Mouse (Mus musculus) intestine, postnatal 0 days (tissue): Measurements from ENCODE around the gene Lgals2. TPM values are rescaled to one million over a fixed set of nuclear protein-coding genes. Genes with fewer than 3 reads are reported as not detected.
"Not testable (repeated sequence)": the region's sequence is repeated elsewhere in the genome, so short reads cannot be mapped to it uniquely, and the experiment has no call there.

Experiments
- ATAC-seq: fragments of 200-750 bp; cut with Nextera tagmentation; 2 replicates; pipeline ENCODE4 v1.8.0; 2017; ENCODE audit warnings: mild to moderate bottlenecking, moderate TSS enrichment, moderate library complexity
- H3K27ac ChIP-seq: fragments of 300-500 bp; sonication (generic); 2 replicates; pipeline ENCODE4 v1.5.1; 2014; ENCODE audit warnings: mild to moderate bottlenecking, low read depth, low read length, moderate library complexity
- H3K27me3 ChIP-seq: fragments of 300-500 bp; sonication (generic); replicated peaks from 2 replicates; pipeline ENCODE4 v1.6.1; 2014; ENCODE audit warnings: low read length, mixed read lengths; ENCODE audit not compliant: control insufficient read depth, insufficient read depth
- H3K36me3 ChIP-seq: fragments of 300-500 bp; sonication (generic); 2 replicates; pipeline ENCODE4 v1.6.1; 2014; ENCODE audit warnings: mild to moderate bottlenecking, moderate library complexity; ENCODE audit not compliant: control insufficient read depth, insufficient read depth
- H3K4me1 ChIP-seq: fragments of 300-500 bp; sonication (generic); replicated peaks from 2 replicates; pipeline ENCODE4 v1.6.1; 2014; ENCODE audit warnings: antibody characterized with exemption, low read length, mixed read lengths; ENCODE audit not compliant: control insufficient read depth, insufficient read depth
- H3K4me2 ChIP-seq: fragments of 300-500 bp; sonication (generic); replicated peaks from 2 replicates; pipeline ENCODE4 v1.6.1; 2014; ENCODE audit warnings: low read depth, mild to moderate bottlenecking, moderate library complexity
- H3K4me3 ChIP-seq: fragments of 300-500 bp; sonication (generic); 2 replicates; pipeline ENCODE4 v1.5.1; 2014; ENCODE audit warnings: low read depth, low read length
- H3K9ac ChIP-seq: fragments of 300-500 bp; sonication (generic); 2 replicates; pipeline ENCODE4 v1.6.1; 2014; ENCODE audit warnings: mild to moderate bottlenecking, low read depth, low read length
- H3K9me3 ChIP-seq: fragments of 300-500 bp; sonication (generic); 2 replicates; pipeline ENCODE4 v1.6.1; 2016; ENCODE audit warnings: mixed run types; ENCODE audit not compliant: control insufficient read depth
- CTCF ChIP-seq: sonication (generic); IDR thresholded peaks from 2 replicates; pipeline ENCODE4 v1.5.1; 2016; ENCODE audit warnings: low read depth, mild to moderate bottlenecking, control low read depth, antibody characterized with exemption, moderate library complexity
- WGBS: fragments of 180-500 bp; shearing (Covaris S2); extraction: QIAGEN DNeasy Blood & Tissue Kit; methylation state at CpG from one replicate; pipeline ENCODE4 v1.1.7; 2014; 5-methylcytosine and 5-hydroxymethylcytosine counted together
- polyA plus RNA-seq: library from polyadenylated mRNA; unstranded; fragments of >200 nt; fragmentation: Nextera tagmentation; extraction: Ambion mirVana; gene quantifications from 2 replicates; pipeline ENCODE4 v1.2.1, GENCODE M21; 2015

The Lgals2 gene
- polyA plus RNA-seq, 1 experiment from 2014 or later, result 787 TPM

- H3K27me3 ChIP-seq, result no peaks in the 10 kb centered on the region
- peaks cover 4% of the 10 kb centered on the region for H3K4me1 ChIP-seq
- 63% methylated on average over 7 of the region's 7 CpGs for WGBS
- no peaks in the 10 kb centered on the region for H3K9me3 ChIP-seq
- no peak overlapping the region for H3K9ac ChIP-seq
- no peak for ATAC-seq
- no peaks in the 10 kb centered on the region for H3K36me3 ChIP-seq
- H3K27ac ChIP-seq, result no peak overlapping the region
- TF ChIP-seq CTCF, result no peak
- H3K4me2 ChIP-seq, result no peak overlapping the region
- no peak overlapping the region for H3K4me3 ChIP-seq
These were observed 1.7 kb upstream of the Lgals2 start for GRCm38 (mm10) chr15:78857009-78857408.

- WGBS, result 8% methylated on average over 13 of the region's 13 CpGs
- peak overlapping the region; percentile 63 for H3K4me2 ChIP-seq
These were observed 3.7 kb downstream of the Lgals2 start for GRCm38 (mm10) chr15:78851505-78852153.

GRCm38 (mm10) chr15:78850944-78851343, 4.4 kb downstream of the Lgals2 start:
- Histone ChIP-seq H3K27me3 (no peaks in the 10 kb centered on the region), H3K9me3 (no peaks in the 10 kb centered on the region), H3K4me2 (no peak overlapping the region), H3K4me3 (no peak overlapping the region), H3K9ac (no peak overlapping the region), H3K36me3 (peaks cover 11% of the 10 kb centered on the region; the same call in 1 of the 2 replicates), H3K4me1 (peaks cover 11% of the 10 kb centered on the region), H3K27ac (peak overlapping the region; percentile 68)
- WGBS, result 40% methylated on average over 6 of the region's 6 CpGs
- ATAC-seq, result no peak
- TF ChIP-seq CTCF, result no peak

More at GRCm38 (mm10) chr15:78851505-78852153, 3.7 kb downstream of the Lgals2 start:
- Histone ChIP-seq H3K9ac (no peak overlapping the region; the same call in 1 of the 2 replicates), H3K9me3 (no peaks in the 10 kb centered on the region), H3K4me3 (no peak overlapping the region), H3K4me1 (peaks cover 9% of the 10 kb centered on the region), H3K27ac (no peak overlapping the region; the same call in 1 of the 2 replicates), H3K36me3 (peaks cover 11% of the 10 kb centered on the region; the same call in 1 of the 2 replicates), H3K27me3 (no peaks in the 10 kb centered on the region)
- ATAC-seq, result peak; percentile 59
- peak; percentile 97 for TF ChIP-seq CTCF

- peak; percentile 67 for ATAC-seq
- no peak for TF ChIP-seq CTCF
- peaks cover 16% of the 10 kb centered on the region; the same call in 1 of the 2 replicates for H3K4me1 ChIP-seq
- H3K36me3 ChIP-seq, result peaks cover 11% of the 10 kb centered on the region; the same call in 1 of the 2 replicates
- H3K9me3 ChIP-seq, result no peaks in the 10 kb centered on the region
- WGBS, result 28% methylated on average over 14 of the region's 15 CpGs
- H3K27ac ChIP-seq, result peak overlapping the region; percentile 68
- H3K9ac ChIP-seq, result peak overlapping the region; percentile 7; the same call in 1 of the 2 replicates
- H3K4me3 ChIP-seq, result no peak overlapping the region
- no peak overlapping the region for H3K4me2 ChIP-seq
- H3K27me3 ChIP-seq, result no peaks in the 10 kb centered on the region
These were observed 5.1 kb downstream of the Lgals2 start for GRCm38 (mm10) chr15:78850059-78850824.

GRCm38 (mm10) chr15:78849485-78849884, 5.8 kb downstream of the Lgals2 start:
- no peaks in the 10 kb centered on the region for H3K27me3 ChIP-seq
- no peak overlapping the region for H3K4me3 ChIP-seq
- peaks cover 11% of the 10 kb centered on the region; the same call in 1 of the 2 replicates for H3K36me3 ChIP-seq
- no peak for TF ChIP-seq CTCF
- no peak overlapping the region for H3K4me2 ChIP-seq
- 0 out of 2 replicates have a peak overlapping the region, but pooled peaks have one; percentile 0 for H3K27ac ChIP-seq
- 67% methylated on average over 12 of the region's 12 CpGs for WGBS
- ATAC-seq, result no peak
- no peak overlapping the region for H3K9ac ChIP-seq
- H3K4me1 ChIP-seq, result peaks cover 18% of the 10 kb centered on the region; the same call in 1 of the 2 replicates
- no peaks in the 10 kb centered on the region for H3K9me3 ChIP-seq

- Histone ChIP-seq H3K4me1 (peaks cover 18% of the 10 kb centered on the region; the same call in 1 of the 2 replicates), H3K36me3 (peaks cover 11% of the 10 kb centered on the region; the same call in 1 of the 2 replicates), H3K27ac (no peak overlapping the region), H3K9ac (no peak overlapping the region), H3K27me3 (no peaks in the 10 kb centered on the region), H3K9me3 (no peaks in the 10 kb centered on the region), H3K4me2 (no peak overlapping the region), H3K4me3 (no peak overlapping the region)
- WGBS, result 26% methylated on average over 5 of the region's 5 CpGs
- TF ChIP-seq CTCF, result peak; percentile 96
- ATAC-seq, result no peak
These were observed 6.9 kb downstream of the Lgals2 start for GRCm38 (mm10) chr15:78848467-78848866.

GRCm38 (mm10) chr15:78846805-78847204, 8.5 kb downstream of the Lgals2 start:
- H3K4me3 ChIP-seq, H3K27me3 ChIP-seq, H3K9me3 ChIP-seq, H3K9ac ChIP-seq, H3K4me2 ChIP-seq, ATAC-seq, H3K27ac ChIP-seq: not testable (repeated sequence)
- peaks cover 11% of the 10 kb centered on the region; the same call in 1 of the 2 replicates for H3K36me3 ChIP-seq
- WGBS, result 69% methylated on average over 6 of the region's 7 CpGs
- H3K4me1 ChIP-seq, result peaks cover 18% of the 10 kb centered on the region; the same call in 1 of the 2 replicates
